Mouse (Mus musculus) lung, adult 2 months (tissue): ENCODE data around the gene Klk6.

Experiments used
- CTCF ChIP-seq: fragments of 200-500 bp; IDR thresholded peaks from 2 replicates; pipeline ENCODE4 v1.5.1; 2011; ENCODE audit warnings: mild to moderate bottlenecking, low read length, control low read depth; ENCODE audit not compliant: insufficient read depth
- POLR2A ChIP-seq: fragments of 200-500 bp; IDR thresholded peaks from 2 replicates; pipeline ENCODE4 v1.6.1; 2011; ENCODE audit warnings: low read depth, mild to moderate bottlenecking, control low read depth, low read length, borderline replicate concordance; ENCODE audit errors: extremely low read depth

GRCm38 (mm10) chr7:43829006-43829405 is 4.7 kb downstream of the Klk6 start:
- TF ChIP-seq CTCF, result no peak
- no peak for TF ChIP-seq POLR2A
